Mouse (Mus musculus): Measurements from ENCODE around the gene Ascl3. TPM values are rescaled to one million over a fixed set of nuclear protein-coding genes. Genes with fewer than 3 reads are reported as not detected.

Ascl3 gene
- total RNA-seq (2021) = not detected
- long read RNA-seq, experiment 1 = 0 reads
- long read RNA-seq, experiment 2 = 0 reads

DNA sequence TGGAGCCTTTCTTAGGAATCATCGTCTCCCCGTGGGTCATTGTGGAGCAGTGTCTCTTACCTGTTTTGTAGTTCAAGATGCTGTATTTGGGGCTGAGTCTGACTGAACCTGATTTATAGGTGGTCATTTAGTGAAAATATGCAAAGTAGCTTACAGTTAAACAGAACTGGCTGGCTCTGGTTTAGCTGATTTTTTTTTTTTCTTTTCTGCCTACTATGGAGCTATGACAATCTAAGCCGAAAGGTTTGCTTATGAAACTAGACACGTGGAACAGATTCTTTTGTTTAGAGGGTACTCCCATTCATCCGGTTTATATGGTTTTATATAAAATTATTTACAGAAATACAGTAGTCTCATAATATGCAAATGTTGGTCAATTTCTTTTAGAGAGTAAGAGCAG, at the start of gene Ascl3:
Gene Ascl3, minus strand, starts transcription at position 101 of the 400 bp plus-strand sequence.
- intact Hi-C loops (cut with DNase I) = no loop called here
- no peak for DNase-seq

DNA sequence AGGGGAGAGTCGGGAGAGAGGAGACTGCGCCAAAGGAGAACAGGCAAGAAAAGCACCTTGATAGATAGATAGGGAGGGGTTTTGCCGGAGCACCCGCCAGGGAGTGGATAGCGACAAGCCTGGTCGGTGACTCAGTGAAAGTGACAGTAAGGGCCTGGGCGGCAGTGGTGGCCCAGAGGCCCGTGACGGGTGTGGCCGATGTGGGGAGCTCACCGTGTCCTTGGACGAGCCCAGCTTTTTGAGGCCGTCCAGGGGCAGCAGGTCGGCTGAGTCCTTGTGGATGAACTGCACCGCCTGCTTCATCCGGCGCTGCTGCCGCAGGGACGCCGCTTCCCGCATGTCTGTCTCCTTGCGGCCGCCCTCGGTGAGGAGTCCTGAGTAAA, 49.6 kb upstream of the Ascl3 start:
- no peak for DNase-seq
- intact Hi-C loops (cut with DNase I) = no loop called here

DNA sequence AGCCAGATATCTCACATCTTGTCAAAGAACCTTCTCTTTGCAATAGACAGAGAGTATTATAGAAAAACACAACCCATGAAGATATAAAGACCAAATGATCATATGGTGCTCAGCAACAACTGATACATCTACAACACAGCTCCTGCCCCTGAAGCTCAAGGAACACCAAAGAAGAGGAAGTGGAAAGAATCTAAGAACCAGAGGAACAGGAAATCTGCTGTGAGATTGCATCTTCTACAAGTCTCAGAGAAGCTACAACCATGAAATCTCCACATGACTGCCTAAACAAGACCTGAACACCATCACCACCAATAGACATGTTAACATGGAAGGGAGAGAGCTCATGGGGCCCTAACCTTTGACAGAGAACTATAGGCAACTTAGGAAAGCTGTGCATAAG, 40.7 kb upstream of the Ascl3 start:
- DNase-seq = no peak
- intact Hi-C loops (cut with DNase I) = no loop called here

DNA sequence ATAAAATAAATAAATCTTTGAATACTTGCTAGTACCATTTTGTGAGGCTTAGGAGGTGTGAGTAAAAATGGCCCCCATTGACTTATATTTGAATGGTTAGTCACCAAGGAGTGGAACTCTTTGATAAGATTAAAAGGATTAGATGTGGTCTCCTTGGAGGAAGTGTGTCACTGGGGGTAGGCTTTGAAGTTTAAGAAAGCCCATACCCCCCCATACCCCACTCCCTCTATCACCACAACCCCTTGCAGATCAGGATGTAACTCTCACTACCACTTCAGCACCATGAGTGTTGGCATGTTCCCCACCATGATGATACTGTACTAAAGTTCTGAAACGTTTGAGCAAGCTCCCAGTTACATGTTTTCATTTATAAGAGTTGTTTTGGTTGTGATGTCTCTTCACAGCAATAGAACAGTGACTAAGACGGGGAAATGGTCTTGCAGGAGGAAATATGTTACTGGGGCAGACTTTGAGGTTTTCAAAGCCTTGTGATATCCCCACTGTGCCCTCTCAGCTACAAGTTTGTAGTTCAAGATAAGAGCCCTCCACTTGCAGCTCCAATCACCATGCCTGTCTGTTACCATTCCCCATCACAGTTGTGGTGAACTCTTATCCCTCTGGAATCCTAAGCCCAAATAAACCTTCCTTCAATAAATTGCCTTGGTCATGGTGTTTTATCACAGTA, 37.3 kb upstream of the Ascl3 start:
- intact Hi-C loops (cut with DNase I) = no loop called here
- DNase-seq = no peak

DNA sequence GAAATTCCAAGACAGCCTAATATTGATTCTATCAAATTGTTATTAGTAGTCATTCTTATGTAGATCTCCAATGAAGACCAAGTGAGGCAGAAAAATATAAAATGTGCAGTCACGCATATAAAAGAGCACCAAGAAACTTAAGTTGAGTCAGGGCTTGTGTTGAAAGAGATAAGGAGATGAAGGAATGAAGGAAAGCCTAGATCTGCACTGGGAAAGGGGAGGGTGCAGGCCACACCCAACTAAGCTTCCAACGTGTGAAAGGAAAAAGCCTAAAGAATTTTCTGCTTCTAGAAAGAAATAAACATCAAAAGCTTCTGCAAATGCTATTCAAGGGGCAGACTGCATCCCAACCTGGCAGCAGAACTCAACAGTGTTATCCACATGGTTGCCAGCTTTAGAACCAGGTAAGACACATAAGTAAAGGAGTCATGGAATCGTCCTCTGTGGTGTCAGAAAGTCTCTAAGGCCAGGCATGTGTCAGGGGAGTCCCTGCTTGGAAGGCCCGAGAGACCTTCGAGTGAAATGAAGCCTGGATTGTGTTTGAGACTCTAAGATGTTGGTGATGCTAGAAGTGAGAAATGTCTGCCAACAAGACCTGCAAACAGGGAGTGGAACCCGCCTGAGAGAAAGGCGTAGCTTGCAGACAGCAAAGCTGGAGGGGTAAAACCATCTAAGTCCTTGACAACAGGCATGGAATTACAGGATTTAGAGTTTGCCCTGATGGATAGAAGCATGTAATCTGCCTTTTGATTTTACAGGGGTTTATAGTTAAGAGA, 36.2 kb upstream of the Ascl3 start:
- DNase-seq = no peak
- intact Hi-C loops (cut with DNase I) = no loop called here

DNA sequence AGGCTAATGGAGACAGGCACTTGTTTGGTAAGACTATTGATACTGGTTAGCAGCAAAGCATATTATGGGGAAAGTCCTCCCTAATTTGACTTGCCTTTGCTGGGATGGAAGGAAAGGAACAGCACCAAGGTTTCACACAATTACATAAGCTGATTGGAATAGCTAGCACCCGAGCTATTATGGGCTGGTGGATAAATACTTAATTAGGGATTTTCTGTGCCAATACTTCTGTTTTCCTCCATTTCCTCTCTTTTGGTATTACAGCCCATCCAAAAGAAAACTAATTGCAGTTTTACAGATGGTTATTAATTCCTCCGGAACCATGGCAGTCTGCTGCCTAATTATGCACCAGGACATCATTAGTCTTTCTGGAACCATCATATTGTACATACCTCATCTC, 32.5 kb upstream of the Ascl3 start:
- DNase-seq = no peak
- intact Hi-C loops (cut with DNase I) = no loop called here

DNA sequence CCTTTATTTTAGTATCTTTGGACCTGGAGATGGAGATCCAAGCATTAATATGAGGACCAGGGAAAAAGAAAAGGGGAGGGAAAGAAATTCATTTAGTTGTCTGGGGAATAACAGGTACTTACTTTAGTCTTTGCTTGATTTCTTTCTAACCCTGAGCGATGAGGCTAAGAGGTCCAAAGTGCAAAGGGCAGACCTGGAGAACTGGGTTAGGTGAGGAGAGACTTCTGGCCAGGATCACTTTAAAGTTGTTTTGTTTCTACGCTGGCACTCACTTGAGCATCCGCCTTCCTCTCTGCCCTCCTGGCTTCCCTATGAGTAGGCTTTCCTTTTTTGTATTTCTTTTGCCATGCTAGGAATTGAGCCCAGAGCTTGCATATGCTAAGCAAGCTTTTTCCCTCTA, 24.8 kb upstream of the Ascl3 start:
- intact Hi-C loops (cut with DNase I) = no loop called here
- DNase-seq = no peak

DNA sequence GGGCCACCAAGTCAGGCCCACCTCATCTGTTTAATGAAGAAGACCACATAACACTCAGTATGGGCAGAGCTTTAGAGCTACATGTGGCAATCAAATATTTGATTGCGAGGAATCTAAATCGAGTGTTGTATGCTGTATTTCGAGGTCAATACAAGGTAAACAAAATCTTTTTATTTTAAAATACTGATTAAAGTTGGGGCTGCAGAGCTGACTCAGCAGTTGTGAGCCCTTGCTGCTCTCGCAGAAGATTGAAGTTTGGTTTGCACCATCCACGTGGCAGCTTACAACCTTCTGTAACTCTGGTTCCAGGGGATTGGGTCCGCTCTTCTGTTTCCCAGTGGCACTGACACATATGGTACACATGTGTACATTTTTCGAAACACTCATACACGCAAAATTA, 22.5 kb upstream of the Ascl3 start:
- intact Hi-C loops (cut with DNase I) = no loop called here
- no peak for DNase-seq

DNA sequence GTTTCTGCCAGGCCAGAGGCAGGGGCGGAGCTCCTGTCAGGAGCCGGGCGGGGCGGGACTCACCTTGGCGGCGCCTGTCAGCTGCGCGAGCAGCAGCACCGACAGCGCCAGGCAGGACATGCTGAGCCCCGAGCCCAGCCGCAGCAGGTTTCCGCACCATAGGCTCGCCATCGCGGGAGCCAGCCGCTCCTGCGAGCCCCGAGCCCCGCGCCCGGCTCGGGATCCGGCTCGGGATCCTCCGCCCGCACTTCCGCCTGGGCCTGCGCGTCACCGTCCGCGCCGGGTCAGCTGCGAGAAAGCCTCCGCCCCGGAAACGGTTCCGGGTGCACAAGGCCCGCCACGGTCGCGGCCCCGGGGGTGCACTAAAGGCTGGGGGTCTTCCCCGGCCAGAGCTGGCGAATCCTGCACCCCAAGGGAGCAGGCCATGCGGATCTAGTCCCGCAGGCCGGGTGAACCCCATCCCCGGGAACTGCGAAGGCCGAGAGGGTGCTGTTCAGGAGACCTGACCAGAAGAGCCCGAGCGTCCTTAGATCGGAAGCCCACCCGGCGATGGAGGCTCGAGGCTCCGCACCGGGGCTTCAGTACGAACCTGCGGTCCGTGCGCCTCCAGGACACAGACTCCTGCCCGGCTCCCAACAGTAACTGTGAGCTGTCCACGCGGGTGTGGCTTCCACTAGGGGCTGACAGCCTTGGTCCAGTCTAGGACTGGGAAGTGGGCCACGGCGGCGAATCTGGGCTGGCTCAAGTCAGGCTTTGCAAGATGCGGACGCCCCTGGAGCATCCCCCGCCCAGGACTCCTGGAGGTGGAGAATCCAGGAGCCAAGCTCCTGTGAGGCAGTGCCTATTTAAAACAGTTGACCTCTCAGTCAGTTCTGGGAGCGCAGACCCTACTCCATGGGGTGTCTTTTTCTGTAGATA, 20.7 kb upstream of the Ascl3 start, which contains the start of gene Tmem9b:
Gene Tmem9b, minus strand, starts transcription at position 868 of the 918 bp plus-strand sequence.
- intact Hi-C loops (cut with DNase I) = no loop called here

DNA sequence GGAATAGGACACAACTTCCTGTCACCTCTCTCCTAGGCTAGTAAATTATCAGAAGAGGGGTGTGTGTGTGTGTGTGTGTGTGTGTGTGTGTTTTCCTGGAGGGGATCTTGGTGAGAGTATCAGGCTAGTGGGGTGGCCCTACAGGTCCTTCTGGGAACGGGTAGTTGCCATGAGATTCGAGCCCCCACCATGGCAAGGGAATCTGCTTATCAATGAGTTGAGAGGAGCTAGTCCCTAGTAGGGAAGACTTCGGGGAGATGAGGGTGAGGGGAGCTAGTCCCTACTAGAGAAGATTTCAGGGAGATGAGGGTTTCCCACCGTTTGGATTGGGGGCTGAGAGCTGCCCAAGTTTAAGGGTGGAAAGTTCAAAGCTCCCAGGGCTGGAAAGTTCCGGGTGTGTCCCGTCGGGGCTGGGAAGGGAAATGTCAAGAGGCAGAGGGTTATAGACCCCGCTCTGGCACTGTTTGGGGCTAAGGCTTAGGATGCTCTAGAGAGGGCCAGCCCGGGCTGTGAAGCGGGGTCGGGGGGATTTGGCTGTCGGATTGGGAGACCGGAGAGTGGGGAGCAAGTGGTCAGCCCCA, 20.0 kb upstream of the Ascl3 start:
- intact Hi-C loops (cut with DNase I) = no loop called here
- DNase-seq = no peak

More for the DNA sequence above, 20.7 kb upstream of the Ascl3 start, which contains the start of gene Tmem9b:
- peak; percentile 69 to 79 for DNase-seq

DNA sequence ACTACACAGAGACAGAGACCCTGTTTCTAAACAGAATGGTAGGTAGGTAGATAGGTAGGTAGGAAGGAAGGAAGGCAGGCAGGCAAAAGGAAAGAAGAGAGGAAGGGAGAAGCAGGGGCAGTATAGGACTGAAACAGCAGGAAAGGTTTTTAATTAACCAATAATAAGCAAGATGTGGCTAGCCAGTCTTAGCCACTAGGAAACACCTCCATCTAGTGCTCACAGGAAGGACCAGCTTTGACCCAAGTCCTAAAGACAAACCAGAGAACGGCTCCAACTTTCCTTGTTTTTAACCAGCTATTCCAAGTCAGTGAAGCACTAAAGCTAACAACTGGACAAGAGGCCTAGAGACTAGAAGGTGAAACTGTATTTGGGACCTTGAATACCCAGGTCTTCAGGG, 16.2 kb upstream of the Ascl3 start:
- intact Hi-C loops (cut with DNase I) = no loop called here
- DNase-seq = no peak

DNA sequence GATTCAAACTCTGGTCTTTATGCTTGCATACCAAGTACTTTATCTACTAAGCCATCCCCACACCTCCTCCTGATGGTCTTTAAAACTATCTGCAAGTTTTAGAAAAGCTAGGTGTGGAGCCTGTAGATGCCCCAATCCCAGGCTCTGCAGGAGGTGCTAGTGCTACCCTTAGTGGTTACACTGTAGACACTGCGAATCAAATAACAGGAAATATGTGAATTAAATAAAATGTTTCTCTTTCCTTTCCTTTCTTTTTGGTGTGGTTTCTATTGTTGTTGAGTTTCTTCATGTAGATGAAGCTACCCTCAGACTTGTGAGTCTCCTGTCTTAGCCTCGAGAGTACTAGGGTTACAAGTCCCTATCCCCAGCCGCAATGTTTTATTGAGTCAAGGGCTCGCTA, 10.2 kb upstream of the Ascl3 start:
- DNase-seq = no peak
- intact Hi-C loops (cut with DNase I) = no loop called here

DNA sequence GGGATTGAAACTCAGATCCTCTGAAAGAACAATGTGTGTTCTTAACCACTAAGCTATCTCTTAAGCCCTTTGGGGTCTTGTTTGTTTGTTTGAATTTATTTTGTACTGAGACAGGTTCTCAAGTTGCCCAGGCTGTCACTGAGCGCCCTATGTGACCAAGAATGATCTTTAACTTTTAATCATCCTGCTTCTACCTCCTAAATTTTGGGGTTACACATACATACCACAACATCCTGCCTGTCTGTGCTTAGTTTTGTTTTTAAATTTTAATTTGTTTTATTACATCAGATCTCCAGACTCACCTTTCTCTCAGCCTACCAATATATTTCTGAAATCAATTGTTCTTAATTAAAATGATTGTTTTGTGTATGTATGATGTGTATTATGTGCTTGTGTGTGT, 9.5 kb upstream of the Ascl3 start:
- no peak for DNase-seq
- intact Hi-C loops (cut with DNase I) = no loop called here

DNA sequence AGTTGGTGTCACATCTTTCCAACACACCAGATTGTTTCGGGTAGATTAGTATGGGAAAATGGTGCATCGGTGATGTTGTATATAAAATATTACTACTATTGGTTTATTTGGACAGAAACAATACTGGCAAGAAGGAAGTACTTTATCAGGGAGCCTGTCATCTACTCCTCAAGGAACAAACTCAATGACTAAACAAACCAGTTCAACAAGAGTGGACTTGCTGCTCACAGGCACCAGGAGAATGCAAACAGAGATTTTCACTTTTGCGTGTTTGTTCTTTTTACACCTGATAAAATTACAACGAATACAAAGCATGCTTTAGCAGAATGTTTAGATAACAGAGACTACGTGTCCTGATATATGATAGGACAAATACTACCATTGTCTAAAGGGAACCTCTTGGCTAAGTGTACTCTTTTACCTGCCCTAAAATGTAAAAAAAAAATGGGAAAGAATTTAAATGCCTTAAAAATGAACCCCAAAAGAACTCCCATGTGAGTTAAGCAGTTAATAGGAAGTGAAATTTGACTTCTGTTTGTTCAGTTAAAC, 8.4 kb upstream of the Ascl3 start:
- no peak for DNase-seq
- intact Hi-C loops (cut with DNase I) = no loop called here

DNA sequence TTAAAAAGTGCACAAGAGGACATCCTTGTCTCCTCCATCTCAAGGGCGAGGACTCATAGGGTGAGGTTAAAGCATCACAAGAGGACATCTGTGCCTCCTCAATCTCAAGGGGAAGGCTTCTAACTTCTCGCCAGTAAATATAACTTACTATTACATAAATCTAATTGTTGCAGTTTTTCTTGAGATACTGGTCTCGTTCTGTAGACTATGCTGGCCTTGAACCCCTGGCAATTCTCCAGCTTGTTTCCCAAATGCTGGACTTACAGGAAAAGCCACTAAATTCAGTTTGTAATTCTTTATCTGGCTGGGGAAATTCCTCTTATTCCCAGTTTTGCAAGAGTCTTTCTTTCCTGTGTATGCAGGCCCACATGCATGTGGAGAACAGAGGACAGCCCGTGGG, 3.3 kb upstream of the Ascl3 start:
- intact Hi-C loops (cut with DNase I) = no loop called here

DNA sequence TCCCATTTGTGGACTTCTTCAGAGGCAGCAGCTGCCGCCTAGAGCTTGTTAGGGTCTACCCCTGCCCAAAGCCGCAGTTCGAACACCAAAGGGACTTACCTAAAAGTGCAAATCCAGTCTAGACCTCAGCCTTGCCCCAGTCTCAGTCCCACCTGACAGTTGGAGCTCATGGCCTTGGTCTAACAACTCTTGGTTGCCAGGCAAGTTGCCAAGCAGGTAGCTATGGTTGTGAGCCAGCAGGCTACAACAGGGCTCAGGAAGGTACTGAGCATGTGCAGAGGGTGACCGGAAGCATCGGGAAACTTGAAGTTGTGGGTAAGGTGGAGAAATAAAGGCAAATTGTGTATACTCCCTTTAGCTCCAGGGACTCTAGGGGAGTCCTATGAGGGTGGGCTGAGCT, 7.8 kb downstream of the Ascl3 start, which contains the start of gene BC051019:
Gene BC051019, minus strand, starts transcription at position 154 of the 400 bp plus-strand sequence.
- intact Hi-C loops (cut with DNase I) = no loop called here
- no peak for DNase-seq

More for the DNA sequence above, 3.3 kb upstream of the Ascl3 start:
- DNase-seq = no peak

DNA sequence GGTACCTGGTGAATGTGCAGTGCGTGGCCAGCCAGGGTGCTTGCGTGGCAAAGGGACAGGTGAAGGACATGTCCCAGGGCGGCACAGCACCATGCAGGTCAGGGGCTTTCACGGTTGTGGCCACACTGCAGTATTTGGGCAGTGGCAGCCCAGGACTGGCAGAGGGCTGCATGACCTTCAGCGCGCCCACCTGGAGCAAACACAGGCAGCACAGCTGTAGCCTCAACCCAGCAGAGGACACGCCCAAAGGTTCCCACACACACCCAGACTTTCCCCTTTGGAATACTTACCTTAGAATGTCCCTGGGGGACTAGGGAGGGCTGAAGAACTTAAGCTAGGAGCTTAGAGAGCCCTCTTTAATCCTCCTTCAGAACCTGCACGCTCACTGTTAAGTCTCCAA, 8.4 kb downstream of the Ascl3 start:
- no peak for DNase-seq
- intact Hi-C loops (cut with DNase I) = no loop called here

DNA sequence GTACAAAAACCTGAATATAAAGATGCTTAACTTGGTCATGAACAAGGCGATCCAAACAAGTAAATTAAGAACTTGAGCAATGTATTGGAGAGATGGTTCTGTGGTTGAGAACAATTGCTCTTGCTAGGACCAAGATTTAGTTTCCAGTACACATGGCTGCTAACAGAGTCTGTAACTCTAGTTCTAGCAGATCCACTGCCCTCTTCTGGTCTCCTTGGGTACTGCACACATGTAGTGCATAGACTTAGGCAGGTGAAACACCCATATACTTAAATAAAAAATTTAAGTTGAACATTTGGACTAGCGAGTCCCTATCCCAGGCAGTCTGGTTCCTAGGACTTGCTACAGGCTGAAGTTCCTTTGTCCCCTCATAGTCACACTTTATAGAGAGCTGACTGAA, 8.9 kb downstream of the Ascl3 start:
- intact Hi-C loops (cut with DNase I) = no loop called here
- DNase-seq = no peak

DNA sequence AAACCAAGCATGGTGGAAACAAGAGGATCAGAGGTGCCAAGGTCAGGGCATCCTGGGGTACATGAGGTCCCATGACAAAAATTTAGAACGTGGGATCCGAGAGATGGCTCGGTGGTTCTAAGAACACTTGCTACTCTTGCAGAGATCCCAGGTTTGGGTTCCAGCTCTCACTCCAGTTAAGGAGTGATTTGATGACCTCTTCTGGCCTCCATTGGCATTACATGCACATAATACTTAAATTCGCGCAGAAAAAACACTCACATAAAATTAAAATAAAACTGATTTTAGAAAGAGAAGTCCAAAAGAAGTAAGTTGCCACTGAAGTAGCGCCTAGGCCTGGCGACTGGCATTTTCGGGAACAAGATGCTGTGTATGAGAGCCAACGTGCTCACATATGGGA, 12.2 kb downstream of the Ascl3 start:
- DNase-seq = peak in 1 of 2 experiments; percentile 17
- intact Hi-C loops (cut with DNase I) = loop anchor here (5.0 kb wide), 1 partner anchor 187 kb away; no protein-coding TSS in a partner anchor

DNA sequence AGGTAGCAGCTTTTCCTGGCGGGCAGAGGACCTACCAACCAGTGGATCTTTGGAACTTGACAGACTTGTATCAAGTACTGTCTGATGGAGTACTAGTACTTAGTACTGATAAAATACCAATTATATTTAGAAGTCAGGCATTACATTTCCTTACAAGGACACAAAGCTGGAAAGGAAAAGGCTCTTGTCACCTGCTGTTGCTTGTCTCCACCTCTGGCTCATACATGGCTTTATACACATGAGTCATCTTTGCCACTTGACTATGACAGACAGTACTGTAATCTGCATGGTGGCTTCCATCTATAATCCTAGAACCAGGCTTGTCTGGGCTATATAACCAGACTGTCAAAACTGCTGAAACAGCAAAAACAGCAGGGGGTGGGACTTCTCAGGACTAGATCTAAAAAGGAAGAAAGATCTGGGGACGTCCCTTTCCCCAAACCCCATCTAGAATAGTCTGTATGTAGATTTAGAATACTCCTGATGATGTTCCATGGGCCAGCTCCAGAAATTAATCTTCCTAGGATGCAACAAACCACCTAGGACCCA, 18.0 kb downstream of the Ascl3 start:
- intact Hi-C loops (cut with DNase I) = no loop called here
- no peak for DNase-seq
